Mouse (Mus musculus): ENCODE data around the gene Xpo5.

Gene Xpo5

DNA sequence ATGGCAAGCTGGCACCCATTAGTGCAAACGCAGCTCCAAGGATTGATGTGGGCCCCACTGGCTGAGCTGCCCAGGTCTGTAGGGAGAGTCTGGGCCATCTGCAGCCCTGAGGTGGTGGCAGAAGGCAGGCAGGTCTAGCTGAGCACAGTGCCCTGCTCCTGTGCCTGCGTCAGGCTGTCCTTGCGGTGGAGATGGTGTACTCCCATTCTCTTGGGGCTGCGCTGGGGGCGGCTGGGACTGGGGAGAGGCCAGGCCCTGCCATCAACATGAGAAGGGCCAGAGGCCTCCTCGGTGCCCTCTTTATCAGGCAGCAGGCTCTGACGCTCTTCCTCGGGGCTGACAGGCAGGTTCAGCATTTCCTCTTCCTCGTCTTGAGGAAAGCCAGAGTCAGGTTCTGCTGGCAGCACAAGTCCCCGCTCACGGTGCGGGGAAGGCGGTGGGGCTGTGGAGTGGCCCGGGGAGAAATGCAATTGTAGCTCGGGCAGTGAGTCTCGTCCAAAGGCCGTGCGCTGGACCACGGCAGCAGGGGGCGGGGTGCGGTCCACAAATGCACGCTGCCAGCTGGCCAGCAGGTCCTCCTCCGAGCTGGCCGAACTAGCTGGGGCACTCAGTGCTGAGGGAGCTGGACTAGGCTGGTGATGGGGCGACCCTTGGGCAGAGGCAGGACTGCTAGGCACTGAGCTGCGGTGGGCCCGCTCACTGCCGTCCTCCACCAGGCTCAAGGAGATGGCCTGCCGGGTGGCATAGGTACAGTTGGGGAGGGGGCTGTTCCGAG lies 55.9 kb downstream of the Xpo5 start:
- DNase-seq (ENCODE audit: low read depth, low spot score) = no peak

DNA sequence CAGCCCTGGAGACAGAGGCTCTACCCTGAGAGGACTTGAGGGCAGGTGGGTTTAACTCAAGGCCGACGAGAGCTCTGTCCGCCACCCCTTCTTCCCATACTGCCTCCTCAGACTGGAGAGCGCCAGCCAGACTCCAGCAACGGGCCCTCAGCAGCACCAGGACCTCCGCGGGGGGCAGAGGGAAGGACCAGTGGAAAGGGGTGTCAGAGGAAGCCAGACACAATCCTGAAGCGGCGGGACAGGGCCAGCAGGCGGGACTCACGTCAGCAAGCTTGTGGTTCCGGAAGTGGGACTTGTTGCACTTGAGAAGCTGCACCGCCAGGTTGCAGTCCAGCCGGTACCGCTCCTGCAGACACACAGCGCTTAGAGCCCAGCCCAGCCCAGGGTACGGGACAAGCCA lies 57.1 kb downstream of the Xpo5 start:
- DNase-seq (ENCODE audit: low read depth, low spot score) = no peak

GRCm38 (mm10) chr17:46262201-46262694 lies 59.7 kb downstream of the Xpo5 start:
- no peak for DNase-seq (ENCODE audit: low read depth, low spot score)

GRCm38 (mm10) chr17:46265502-46265901 lies 62.9 kb downstream of the Xpo5 start:
- no peak for DNase-seq (ENCODE audit: low read depth, low spot score)

DNA sequence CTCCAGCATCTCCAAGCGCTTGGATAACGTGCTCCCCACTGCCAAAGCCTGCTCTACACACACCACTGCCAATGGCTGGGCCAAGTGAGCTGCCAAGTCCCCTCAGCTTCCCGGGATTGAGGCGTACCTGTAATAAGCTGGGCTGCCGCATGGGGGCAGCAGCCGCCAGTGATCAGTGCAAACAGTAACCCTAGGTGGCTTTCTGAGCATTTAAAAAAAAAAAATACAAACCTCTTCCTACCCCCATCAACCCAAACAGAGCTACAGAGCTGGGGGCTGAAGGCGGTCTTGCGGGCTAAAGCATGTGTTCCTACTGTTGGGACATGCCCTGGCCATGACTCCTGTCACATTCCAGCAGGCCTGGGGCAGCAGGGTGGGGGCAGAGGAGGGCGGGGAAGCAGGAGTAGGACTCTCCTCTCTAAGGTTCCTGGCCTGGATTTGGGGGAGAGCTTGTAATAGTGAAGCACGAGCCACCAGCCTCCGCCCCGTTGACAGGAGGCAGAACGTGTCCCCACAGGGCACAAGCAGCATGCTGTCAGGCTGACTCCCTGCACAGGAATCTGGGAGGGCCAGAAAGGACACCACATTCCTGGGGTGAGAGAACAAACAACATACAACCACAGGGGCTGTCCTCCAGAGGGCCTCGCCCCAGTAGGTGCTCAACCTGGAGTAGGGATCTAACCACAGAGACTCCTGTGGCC lies 63.5 kb downstream of the Xpo5 start:
- DNase-seq (ENCODE audit: low read depth, low spot score) = no peak

GRCm38 (mm10) chr17:46266986-46267385 lies 64.4 kb downstream of the Xpo5 start:
- DNase-seq (ENCODE audit: low read depth, low spot score) = no peak

DNA sequence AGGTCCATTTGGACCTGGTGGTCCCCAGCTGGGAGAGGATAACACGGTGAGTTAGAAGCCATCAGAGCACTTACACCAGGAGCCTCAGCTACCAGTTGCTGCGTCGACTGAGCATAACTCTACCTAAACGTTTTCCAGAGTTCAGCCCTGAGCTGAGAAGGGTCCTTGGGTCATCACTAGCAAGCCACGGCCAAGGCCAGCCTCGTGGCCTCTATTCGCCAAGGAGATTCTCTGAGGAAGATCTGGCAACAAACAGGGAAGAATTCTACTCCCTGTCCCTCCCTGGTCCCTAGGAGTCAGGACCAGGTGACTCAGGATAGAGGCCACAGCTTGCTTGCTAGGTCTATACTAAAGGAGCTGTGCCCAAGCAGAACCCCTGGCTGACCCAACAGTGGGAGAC lies 64.9 kb downstream of the Xpo5 start:
- no peak for DNase-seq (ENCODE audit: low read depth, low spot score)

- DNase-seq (ENCODE audit: low read depth, low spot score) = no peak
Measured at GRCm38 (mm10) chr17:46268026-46268720, 65.6 kb downstream of the Xpo5 start.

GRCm38 (mm10) chr17:46269771-46270534 lies 67.4 kb downstream of the Xpo5 start:
- DNase-seq (ENCODE audit: low read depth, low spot score) = no peak

- no peak for DNase-seq (ENCODE audit: low read depth, low spot score)
Measured at GRCm38 (mm10) chr17:46272058-46272457, 69.5 kb downstream of the Xpo5 start.

GRCm38 (mm10) chr17:46272675-46273074 lies 70.1 kb downstream of the Xpo5 start:
- no peak for DNase-seq (ENCODE audit: low read depth, low spot score)

GRCm38 (mm10) chr17:46273803-46274236 lies 71.2 kb downstream of the Xpo5 start:
- no peak for DNase-seq (ENCODE audit: low read depth, low spot score)

DNA sequence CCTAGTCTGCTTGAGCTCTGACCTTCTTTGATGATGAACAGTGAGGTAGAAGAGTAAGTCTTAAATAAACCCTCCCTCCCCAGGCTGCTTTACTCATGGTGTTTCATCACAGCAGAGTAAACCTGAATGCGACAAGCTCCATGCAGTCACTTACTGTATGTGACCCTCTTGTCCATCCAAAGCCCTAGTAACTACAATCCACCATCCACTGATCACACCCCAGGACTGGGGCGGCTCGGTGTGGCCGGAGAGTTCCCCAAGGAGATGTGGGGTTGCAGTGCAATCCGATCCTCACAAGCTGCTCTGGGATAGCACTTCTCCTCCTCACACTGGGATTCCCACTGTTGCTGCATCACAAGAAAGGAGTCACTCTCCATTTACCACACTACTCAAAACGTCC lies 71.9 kb downstream of the Xpo5 start:
- no peak for DNase-seq (ENCODE audit: low read depth, low spot score)

DNA sequence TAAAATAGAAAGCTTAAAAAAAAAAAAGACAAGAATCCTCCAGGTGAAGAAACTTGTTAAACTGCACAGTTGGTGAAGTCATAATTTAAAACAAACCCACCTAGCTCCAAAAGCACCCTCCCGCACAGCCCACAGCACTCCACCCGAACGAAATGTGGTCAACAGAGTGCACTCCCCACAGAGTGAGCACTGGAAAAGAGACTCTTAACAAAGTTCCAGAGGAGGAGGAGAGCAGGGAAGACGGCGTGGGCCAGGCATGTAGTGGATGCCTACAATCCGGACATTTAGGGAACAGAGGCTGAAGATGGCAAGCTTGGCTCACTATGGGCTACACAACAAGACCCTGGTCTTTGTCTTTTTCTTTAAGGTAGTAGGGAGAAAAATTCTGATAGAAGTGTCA lies 72.5 kb downstream of the Xpo5 start:
- no peak for DNase-seq (ENCODE audit: low read depth, low spot score)

DNA sequence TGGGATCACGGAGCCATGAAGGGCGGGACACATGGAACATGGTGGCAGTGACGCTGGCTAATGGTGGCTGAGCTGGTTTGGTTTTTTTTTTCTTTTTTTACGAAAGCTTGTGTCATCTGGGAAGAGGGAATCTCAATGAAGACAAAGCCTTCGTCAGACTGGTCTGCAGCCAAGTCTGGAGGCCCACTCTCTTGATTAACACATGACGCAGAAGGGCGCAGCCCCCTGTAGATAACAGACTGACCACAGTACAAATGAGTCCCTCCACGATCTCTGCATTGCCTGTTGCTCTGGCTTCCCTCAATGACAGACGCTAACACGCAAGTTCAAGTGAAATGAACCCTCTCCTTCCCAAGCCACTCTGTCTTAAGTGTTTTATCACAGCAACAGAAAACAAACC lies 72.9 kb downstream of the Xpo5 start:
- DNase-seq (ENCODE audit: low read depth, low spot score) = no peak

GRCm38 (mm10) chr17:46277586-46277985 lies 75.0 kb downstream of the Xpo5 start:
- no peak for DNase-seq (ENCODE audit: low read depth, low spot score)

GRCm38 (mm10) chr17:46278011-46278765 lies 75.6 kb downstream of the Xpo5 start:
- no peak for DNase-seq (ENCODE audit: low read depth, low spot score)

GRCm38 (mm10) chr17:46282483-46283123 lies 80.0 kb downstream of the Xpo5 start, which contains the start of gene Tjap1:
TSS of gene Tjap1 (minus strand) at chr17:46283026.
- peak; percentile 81 for DNase-seq (ENCODE audit: low read depth, low spot score)

DNA sequence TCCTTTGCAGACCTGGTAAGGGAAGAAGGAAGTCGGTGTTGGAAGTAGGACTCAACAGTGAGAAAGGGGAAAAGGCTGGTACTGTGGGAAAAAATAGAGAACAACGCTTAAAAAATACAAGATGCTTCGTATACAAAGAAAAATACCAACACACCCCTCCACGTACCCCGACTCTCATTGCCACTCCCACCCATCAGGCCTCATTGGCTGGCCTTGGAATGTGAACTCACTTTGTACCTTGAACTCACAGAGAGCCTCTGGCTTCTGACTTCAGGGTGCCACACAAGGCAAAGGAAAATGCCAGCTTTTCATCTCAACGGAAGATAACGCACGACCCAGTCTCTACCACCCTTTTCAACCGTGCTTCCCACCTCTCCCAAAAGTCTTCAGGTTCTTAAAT lies 80.6 kb downstream of the Xpo5 start:
- DNase-seq (ENCODE audit: low read depth, low spot score) = no peak

DNA sequence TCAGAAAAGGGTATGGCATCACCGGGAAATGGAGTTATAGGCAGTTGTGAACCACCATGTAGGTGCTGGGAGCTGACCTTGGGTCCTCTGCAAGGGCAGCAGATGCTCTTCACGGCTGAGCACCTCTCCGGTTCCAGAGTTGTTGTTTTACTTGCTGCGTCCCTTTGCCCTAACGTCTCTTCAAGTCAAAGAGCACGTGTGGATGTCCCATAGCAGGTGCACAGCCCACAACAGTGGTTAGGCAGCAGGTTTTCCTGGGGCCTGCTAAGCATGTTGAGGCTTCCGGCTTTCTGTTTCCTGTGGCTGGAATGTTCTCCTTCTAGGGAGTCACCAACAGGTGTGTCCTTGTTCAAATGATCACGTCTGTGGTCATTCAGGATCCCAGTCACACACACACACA lies 81.3 kb downstream of the Xpo5 start:
- DNase-seq (ENCODE audit: low read depth, low spot score) = no peak

All from embryo, embryonic 11.5 days (tissue).